Mouse (Mus musculus) heart, adult 10 weeks (tissue): ENCODE measurements around the gene Rflna. TPM values are rescaled to one million over a fixed set of nuclear protein-coding genes. Genes with fewer than 3 reads are reported as not detected.

ENCODE experiments used
- polyA plus RNA-seq: library from polyadenylated mRNA; stranded (reverse); fragments of 350-450 nt; fragmentation: Illumina TruSeq; extraction: RNeasy Lipid Tissue Mini Kit (QIAGEN cat#74804); gene quantifications from one replicate; pipeline ENCODE4 v1.2.3, GENCODE M21; 2014; ENCODE audit warnings: low read depth, low replicate concordance

Rflna gene
- 0.26 TPM for polyA plus RNA-seq

DNA sequence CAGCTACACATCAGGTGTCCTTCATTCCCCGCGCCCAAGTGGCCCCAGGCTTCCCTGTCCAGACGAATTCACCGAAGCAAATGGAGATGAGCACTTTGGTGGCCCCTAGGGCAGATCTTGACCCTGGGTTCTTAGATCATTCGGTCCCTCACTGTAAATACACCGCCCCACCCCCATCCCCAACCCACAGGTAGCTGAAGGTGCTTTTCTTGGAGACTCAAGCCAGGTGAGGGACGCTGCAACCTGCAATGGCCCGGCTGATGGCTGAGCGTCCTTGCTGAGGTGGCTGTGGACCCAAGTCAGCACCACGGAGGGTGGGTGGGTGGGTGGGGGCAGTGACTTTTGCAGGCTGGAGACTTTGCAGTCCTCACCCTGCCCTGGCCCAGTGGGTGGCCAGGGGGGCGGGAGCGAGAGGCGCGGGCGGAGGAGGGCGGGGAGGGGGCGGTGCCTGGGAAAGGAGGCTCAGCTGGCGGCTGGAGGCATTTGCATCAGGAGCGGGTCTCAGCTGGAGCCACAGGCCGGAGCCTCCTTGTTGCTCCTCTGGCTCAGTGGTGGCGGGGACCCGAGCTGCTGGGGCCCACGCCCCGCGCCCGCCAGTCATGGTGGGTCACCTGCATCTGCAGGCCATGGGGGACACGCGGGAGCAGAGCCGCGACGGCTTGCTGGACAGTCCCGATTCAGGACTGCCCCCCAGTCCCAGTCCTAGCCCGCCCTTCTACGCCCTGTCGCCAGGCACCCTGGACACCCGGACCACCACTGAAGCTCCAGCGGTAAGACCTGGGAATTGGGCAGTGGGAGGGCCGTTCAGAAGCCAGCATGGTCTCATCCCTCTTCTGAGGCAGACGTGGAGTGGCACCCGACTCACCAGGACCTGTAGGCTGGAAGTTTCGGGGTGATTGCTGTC is at the start of gene Rflna:
Gene Rflna (plus strand): TSS at position 253 of the 904 bp plus-strand sequence.

Other genes starting within 250 kb of the Rflna start
- 1.6 TPM for gene Ccdc92, start 140.8 kb upstream of the Rflna start, polyA plus RNA-seq
- 37.2 TPM for gene Zfp664, start 140.5 kb upstream of the Rflna start, polyA plus RNA-seq
- 69.2 TPM for gene Ncor2, start 176.0 kb downstream of the Rflna start, polyA plus RNA-seq